Mouse (Mus musculus): ENCODE measurements at regions not wholly inside any gene's neighbourhood (a gene's known extent, or its start where the extent isn't known, plus 50 kb on each side); places are given as distances from the start of the nearest gene placed in this dataset.

DNA sequence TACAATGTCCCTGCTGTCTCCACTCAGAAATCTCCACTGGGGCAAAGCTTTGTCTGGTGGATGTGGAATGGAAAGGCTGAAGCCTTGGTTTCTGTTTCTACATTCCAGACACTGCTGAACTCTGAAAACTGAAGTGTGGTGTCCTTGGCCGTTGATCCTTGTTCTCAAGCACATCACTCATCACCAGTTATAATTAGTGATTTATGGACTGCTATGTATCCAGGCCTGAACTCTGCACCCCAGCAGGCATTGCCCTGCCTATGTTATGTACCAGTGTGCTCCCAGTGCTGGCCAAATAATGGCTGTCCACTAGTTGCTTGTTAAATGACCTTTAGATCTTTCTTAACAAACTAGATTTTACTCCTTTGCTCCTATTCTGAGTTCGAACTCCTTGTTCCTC is 75.6 kb upstream of the Ntf3 start:
- TF ChIP-seq CTCF (conservative IDR thresholded peaks at IDR 0.05; ENCODE audit: low read length) = no peak
- no peak for TF ChIP-seq NANOG (IDR thresholded peaks at IDR 0.05; ENCODE audit: borderline replicate concordance, low read length)
- no peak for TF ChIP-seq POU5F1 (IDR thresholded peaks at IDR 0.05; ENCODE audit: borderline replicate concordance, low read length)

Measured in E14TG2a.4 (cell line).